Mouse (Mus musculus): ENCODE data around the gene Slc16a11. TPM values are rescaled to one million over a fixed set of nuclear protein-coding genes. Genes with fewer than 3 reads are reported as not detected.
A peak's percentile ranks its signal among the peaks of the same experiment; 100 is the strongest.

Gene Slc16a11
- total and polyA plus RNA-seq, 2 experiments from 2014 or later, result 12.9 to 23.7 TPM

DNA sequence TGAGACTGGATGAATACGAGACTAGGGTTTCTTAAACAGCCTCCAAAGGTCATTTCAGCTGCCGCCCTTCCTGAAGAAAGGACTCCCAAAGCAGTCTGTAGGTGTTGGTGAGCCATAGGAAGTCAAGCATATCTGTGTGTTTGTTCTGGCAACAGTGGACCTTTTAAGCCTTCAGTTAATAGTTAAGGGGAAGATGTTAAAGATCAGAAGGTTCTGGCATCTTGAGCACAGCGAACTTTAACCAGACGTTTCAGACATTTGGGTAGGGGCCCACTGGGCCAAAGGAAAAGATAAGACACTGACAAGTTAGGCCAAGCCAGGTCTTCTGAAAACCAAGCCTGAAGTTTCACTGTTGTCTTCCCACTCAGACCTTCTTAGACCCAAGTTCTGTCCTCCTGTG is 5.5 kb downstream of the Slc16a11 start:
- H3K9me3 ChIP-seq (ENCODE audit: low read length), result no peaks in the 10 kb centered on the region
- peaks cover 3% of the 10 kb centered on the region; the same call in 1 of the 2 replicates for H3K36me3 ChIP-seq (ENCODE audit: insufficient read depth, low read length)
- no peak overlapping the region for H3K9ac ChIP-seq (replicated peaks; ENCODE audit: low read length)
- H3K4me2 ChIP-seq (ENCODE audit: low read depth, low read length), result no peak overlapping the region
- no peak for ATAC-seq
- no peak for TF ChIP-seq CTCF (IDR thresholded peaks at IDR 0.05; ENCODE audit: low read depth)
- no peak for DNase-seq (ENCODE audit: low spot score)
- 92% methylated on average over 4 of the region's 4 CpGs for WGBS
- H3K4me1 ChIP-seq (ENCODE audit: insufficient read depth, low read length), result peaks cover 30% of the 10 kb centered on the region
- no peak overlapping the region for H3K4me3 ChIP-seq (ENCODE audit: low read length)
- H3K27me3 ChIP-seq (ENCODE audit: insufficient read depth, low read length), result no peaks in the 10 kb centered on the region
- H3K27ac ChIP-seq, result no peak overlapping the region

DNA sequence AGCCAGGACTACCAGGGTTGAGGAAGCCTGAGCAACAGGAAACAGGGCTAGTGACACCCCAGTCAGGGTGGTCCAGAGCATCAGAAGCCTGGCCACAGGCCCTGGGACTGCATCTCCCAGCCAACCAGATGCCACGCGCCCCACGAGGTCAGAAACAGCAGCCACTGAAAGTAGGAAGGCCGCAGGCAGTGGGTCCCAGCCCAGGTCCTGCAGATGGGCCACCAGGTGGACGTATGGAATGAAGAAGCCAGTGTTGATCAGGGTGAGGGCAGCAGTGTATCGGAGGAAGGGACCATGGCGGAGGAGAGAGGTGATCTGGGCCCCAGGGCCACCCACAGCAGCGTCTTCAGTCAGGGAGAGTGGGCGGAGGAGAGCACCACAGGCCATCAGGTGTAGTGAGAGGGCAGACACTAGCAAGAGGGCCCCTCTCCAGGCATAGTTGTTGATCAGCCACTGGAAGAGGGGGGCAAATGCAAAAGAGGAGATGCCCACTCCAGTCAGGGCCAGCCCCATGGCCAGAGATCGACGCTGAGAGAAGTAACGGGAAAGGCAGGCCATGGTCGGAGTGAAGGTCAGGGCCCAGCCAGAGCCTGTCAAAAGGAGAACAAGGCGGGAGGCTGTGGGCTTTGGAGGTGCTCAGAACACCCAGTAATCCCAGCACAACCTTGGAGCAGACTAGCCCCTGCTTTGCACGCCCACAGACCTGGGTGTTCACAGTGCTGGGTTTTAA is 6.4 kb downstream of the Slc16a11 start:
- H3K9me3 ChIP-seq (ENCODE audit: low read length), result no peaks in the 10 kb centered on the region
- H3K4me1 ChIP-seq (ENCODE audit: insufficient read depth, low read length), result peaks cover 27% of the 10 kb centered on the region
- TF ChIP-seq CTCF (IDR thresholded peaks at IDR 0.05; ENCODE audit: low read depth), result no peak
- H3K9ac ChIP-seq (replicated peaks; ENCODE audit: low read length), result peak overlapping the region; percentile 68; the same call in 1 of the 2 replicates
- no peak overlapping the region for H3K27ac ChIP-seq
- H3K36me3 ChIP-seq (ENCODE audit: insufficient read depth, low read length), result peaks cover 3% of the 10 kb centered on the region; the same call in 1 of the 2 replicates
- WGBS, result 88% methylated on average over 15 of the region's 15 CpGs
- ATAC-seq (no peak), DNase-seq (ENCODE audit: low spot score) (no peak)
- H3K27me3 ChIP-seq (ENCODE audit: insufficient read depth, low read length), result no peaks in the 10 kb centered on the region
- H3K4me3 ChIP-seq (ENCODE audit: low read length), result peak overlapping the region; percentile 54
- H3K4me2 ChIP-seq (ENCODE audit: low read depth, low read length), result peak overlapping the region; percentile 67

DNA sequence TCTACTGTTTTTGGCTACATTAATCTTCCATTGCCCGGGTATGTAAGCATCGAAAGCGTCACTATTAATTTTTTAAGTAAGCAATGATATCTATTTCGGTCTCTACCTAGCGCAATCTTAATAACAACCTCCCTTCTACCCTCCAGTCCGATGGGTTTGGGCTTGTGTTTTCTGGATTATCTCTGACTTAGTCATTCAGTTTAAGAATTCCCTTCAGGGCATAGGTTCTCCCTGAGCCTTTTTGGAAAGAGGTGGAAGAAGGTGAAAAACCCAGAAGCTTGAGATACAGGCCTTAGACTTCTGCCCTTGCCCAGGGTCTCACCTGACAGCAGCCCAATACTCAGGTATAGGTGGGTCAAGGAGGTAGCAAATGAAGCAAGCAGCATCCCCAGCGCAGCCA is 7.3 kb downstream of the Slc16a11 start:
- ATAC-seq (no peak), DNase-seq (ENCODE audit: low spot score) (no peak)
- WGBS, result 52% methylated on average over 7 of the region's 7 CpGs

DNA sequence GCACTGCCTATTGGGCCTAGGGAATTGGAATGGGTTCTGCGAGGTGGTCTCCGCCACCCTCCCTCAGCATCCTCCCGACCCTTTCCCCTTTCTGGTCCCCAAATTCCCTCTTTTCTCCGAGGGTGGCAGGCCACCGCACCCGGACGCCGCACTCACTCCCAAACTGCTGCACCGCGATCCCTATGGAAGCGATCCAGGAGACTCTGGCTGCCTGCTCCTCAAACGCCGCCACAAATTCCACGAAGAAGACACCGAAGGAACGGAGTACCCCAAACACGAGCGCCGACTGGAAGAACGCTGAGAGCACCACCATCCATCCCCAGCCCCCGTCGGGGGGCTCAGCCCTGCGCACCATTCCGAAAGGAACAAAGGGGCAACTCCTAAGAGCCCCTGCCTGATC is 7.8 kb downstream of the Slc16a11 start:
- Histone ChIP-seq H3K27ac (peak overlapping the region; percentile 82), H3K4me3 (ENCODE audit: low read length) (peak overlapping the region; percentile 54), H3K9me3 (ENCODE audit: low read length) (no peaks in the 10 kb centered on the region), H3K4me2 (ENCODE audit: low read depth, low read length) (peak overlapping the region; percentile 67), H3K36me3 (ENCODE audit: insufficient read depth, low read length) (peaks cover 3% of the 10 kb centered on the region; the same call in 1 of the 2 replicates), H3K9ac (replicated peaks; ENCODE audit: low read length) (peak overlapping the region; percentile 68), H3K27me3 (ENCODE audit: insufficient read depth, low read length) (no peaks in the 10 kb centered on the region), H3K4me1 (ENCODE audit: insufficient read depth, low read length) (peaks cover 23% of the 10 kb centered on the region)
- TF ChIP-seq CTCF (IDR thresholded peaks at IDR 0.05; ENCODE audit: low read depth), result no peak
- no peak for DNase-seq (ENCODE audit: low spot score)
- ATAC-seq, result peak; percentile 1; the same call in 1 of the 2 replicates
- WGBS, result under 1% methylated on average over 24 of the region's 24 CpGs

More for the DNA sequence above, 7.3 kb downstream of the Slc16a11 start:
- Histone ChIP-seq H3K9ac (replicated peaks; ENCODE audit: low read length) (peak overlapping the region; percentile 68), H3K36me3 (ENCODE audit: insufficient read depth, low read length) (peaks cover 3% of the 10 kb centered on the region; the same call in 1 of the 2 replicates), H3K4me2 (ENCODE audit: low read depth, low read length) (peak overlapping the region; percentile 67), H3K4me1 (ENCODE audit: insufficient read depth, low read length) (peaks cover 23% of the 10 kb centered on the region), H3K4me3 (ENCODE audit: low read length) (peak overlapping the region; percentile 54), H3K27me3 (ENCODE audit: insufficient read depth, low read length) (no peaks in the 10 kb centered on the region), H3K27ac (peak overlapping the region; percentile 82), H3K9me3 (ENCODE audit: low read length) (no peaks in the 10 kb centered on the region)
- no peak for TF ChIP-seq CTCF (IDR thresholded peaks at IDR 0.05; ENCODE audit: low read depth)

DNA sequence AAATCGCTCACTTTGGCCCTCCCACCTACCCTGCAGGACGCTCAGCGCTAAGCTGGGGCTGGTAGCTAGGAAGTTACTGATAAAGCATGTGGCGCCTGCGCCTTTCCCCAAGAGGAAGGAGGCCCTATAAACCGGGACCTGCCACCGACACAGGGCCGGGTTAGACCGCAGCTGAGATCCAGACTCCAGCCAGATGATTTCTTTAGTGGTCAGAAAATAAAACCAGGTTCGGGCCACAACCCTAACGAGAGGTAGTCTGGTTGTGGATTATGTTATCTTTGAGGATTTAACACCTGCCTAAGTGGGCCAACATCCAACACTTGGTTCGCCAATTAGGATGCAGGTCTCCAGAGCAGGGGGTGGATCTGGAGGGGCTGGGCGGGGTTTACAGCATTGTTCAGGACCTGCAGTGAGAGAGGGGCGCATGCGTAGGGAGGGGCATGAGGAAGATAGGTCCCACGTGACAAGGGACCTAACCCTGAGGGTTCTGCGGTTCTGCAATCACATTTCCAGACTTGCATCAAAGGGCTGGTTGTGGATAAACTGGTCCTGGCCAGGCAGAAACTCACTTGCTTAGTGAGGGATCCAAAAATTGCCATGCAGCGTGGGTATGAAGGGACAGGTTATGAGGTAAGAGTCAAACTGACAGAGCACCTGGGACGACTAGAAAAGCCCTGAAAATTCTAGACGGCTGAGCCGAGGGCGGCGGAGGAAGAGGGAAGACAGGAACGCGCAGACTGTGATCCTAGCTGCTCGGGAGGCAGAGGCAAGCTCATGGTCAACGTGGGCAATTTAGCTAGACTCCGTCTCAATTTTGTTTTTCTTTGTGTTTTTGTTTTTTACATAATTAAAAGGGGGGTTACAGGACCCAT is 8.4 kb downstream of the Slc16a11 start, which contains the start of gene Slc16a13:
Gene Slc16a13, minus strand, starts transcription at position 334 of the 872 bp plus-strand sequence.
- Histone ChIP-seq H3K4me1 (ENCODE audit: insufficient read depth, low read length) (peaks cover 23% of the 10 kb centered on the region), H3K27me3 (ENCODE audit: insufficient read depth, low read length) (no peaks in the 10 kb centered on the region), H3K9ac (replicated peaks; ENCODE audit: low read length) (peak within 1 kb of the TSS; percentile 68), H3K27ac (peak within 1 kb of the TSS; percentile 82), H3K9me3 (ENCODE audit: low read length) (no peaks in the 10 kb centered on the region), H3K4me2 (ENCODE audit: low read depth, low read length) (peak within 1 kb of the TSS; percentile 67), H3K4me3 (ENCODE audit: low read length) (peak within 1 kb of the TSS; percentile 54), H3K36me3 (ENCODE audit: insufficient read depth, low read length) (peaks cover 3% of the 10 kb centered on the region; the same call in 1 of the 2 replicates)
- ATAC-seq (peak; percentile 96), DNase-seq (ENCODE audit: low spot score) (peak; percentile 98)
- TF ChIP-seq CTCF (IDR thresholded peaks at IDR 0.05; ENCODE audit: low read depth), result no peak; the same call in 1 of the 2 replicates
- under 1% methylated on average over 28 of the region's 28 CpGs for WGBS

DNA sequence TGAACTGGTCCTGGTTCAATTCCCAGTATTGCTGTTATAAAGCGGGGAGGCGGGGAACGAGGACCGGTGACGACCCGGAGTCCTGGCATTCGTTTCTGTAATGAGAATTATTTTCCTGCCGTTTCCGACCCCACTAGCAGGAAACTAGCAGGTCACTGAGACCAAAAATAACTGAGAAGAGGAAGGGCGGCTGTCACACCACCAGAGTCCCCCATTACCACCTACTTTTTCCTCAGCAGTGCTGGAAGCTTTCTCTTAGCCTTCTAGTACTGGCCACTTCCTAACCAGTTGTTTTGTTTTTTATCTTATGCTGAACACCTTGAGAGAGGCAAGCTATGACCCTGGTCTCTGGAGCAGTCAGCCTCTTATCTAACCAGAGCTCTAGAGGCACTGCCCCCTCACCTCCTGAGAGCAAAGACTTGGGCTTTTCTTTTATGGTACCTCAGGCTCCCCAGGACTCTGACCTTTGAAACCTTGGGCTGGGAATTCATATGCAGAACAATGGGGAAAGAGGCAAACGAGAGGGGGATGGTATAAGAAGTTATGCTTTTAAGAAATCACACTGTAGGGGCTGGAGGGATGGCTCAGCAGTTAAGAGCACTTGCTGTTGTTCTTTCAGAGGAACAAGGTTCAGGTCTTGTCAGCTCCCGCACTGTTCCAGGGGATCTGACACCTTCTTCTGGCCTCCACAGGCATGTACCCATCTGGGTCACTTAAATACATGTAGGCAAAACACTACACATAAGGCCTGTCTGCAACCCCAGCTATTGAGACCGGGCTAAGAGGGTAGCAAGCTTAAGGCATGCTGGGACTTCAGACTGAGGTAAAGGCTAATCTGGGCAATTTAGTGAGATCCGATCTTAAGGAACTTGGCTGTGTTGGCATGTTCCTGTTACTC is 9.3 kb downstream of the Slc16a11 start:
- TF ChIP-seq CTCF (IDR thresholded peaks at IDR 0.05; ENCODE audit: low read depth), result no peak
- no peak for ATAC-seq
- Histone ChIP-seq H3K4me1 (ENCODE audit: insufficient read depth, low read length) (peaks cover 29% of the 10 kb centered on the region), H3K9ac (replicated peaks; ENCODE audit: low read length) (peak overlapping the region; percentile 68), H3K36me3 (ENCODE audit: insufficient read depth, low read length) (peaks cover 3% of the 10 kb centered on the region; the same call in 1 of the 2 replicates), H3K4me2 (ENCODE audit: low read depth, low read length) (peak overlapping the region; percentile 67), H3K4me3 (ENCODE audit: low read length) (peak overlapping the region; percentile 54), H3K9me3 (ENCODE audit: low read length) (no peaks in the 10 kb centered on the region), H3K27me3 (ENCODE audit: insufficient read depth, low read length) (no peaks in the 10 kb centered on the region), H3K27ac (peak overlapping the region; percentile 82)
- 9% methylated on average over 14 of the region's 14 CpGs for WGBS
- DNase-seq (ENCODE audit: low spot score), result peak; percentile 4

Data from hindbrain, postnatal 0 days (tissue).